Mouse (Mus musculus): ENCODE measurements around the gene Acbd6.

Gene Acbd6

DNA sequence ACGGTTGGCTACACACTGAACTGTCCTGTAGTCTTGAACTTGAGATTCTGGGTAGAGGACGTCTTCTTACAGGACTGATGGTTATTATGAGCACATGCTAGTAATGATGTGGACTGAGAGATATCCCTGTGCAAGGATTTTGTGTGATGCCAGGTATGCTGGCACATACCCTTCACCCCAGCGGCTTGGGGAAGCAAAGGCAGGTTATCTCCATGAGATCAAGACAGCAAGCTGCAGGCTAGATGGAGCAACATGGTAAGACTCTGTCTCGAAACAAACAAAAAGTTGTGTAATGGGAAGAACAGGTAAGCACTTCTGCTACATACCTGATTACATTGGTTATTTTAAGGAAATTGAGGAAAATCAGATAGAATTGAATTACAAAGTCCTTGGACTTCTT lies 2.1 kb downstream of the Acbd6 start:
- no peak for DNase-seq (ENCODE audit: low read depth, low spot score)

DNA sequence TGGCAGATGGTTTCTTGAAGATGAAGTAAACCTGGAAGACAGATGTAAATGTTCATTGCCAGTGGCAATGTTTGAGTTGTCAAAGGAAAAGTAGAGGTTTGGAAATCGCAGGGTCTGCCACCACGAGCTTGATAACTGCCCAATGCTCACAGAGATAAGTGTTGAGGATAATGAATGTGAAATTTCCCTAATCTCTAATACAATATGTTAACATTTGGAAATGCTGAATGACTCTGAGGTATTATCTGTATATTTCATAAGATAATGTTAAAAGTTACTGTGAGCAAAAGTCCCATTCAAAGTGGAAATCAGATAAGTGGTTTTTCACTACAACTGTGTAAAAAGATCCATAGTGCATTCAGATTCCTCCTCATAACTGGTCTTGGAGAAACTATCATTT lies 2.8 kb downstream of the Acbd6 start:
- no peak for DNase-seq (ENCODE audit: low read depth, low spot score)

DNA sequence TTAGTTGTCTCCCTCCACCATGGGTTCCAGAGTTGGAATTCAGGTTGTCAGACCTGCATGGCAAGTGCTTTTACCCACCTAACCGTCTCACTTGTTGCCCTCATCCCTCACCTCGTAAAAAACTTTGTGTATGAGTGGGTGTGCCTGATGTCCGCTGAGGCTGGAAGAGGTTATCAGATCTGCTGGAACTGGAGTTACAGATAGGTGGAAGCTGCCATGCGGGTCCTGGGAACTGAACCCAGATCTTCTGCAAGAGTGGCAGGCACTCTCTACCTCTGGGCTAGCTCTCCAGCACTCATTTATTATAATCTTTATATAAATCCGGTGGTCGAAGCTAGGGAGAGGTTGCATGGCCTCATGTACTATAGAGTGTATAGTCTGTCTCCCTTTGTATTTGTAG lies 4.3 kb downstream of the Acbd6 start:
- no peak for DNase-seq (ENCODE audit: low read depth, low spot score)

DNA sequence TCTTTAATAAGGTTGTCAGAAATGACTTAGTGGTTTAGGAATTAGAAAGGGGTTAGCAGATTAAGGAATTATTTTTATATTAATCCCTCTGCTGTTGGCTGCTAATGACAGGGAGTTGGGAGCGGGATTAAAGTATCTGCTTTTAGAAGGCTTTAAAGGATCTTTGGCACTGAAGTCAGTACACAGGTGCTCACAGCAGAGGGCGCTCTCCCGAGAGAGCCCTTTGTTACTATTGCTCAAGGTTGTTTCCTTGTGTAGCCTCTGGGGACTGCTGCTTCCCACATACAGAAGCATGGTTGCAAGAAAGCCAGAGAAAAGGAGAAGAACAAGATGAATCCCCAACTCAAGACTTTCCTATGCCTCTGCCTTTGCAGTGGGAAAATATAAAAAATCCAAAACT lies 6.8 kb downstream of the Acbd6 start:
- peak; percentile 43 for DNase-seq (ENCODE audit: low read depth, low spot score)

GRCm38 (mm10) chr1:155568133-155568532 lies 10.2 kb downstream of the Acbd6 start:
- no peak for DNase-seq (ENCODE audit: low read depth, low spot score)

GRCm38 (mm10) chr1:155569340-155569739 lies 11.4 kb downstream of the Acbd6 start:
- DNase-seq (ENCODE audit: low read depth, low spot score), result no peak

- peak; percentile 26 for DNase-seq (ENCODE audit: low read depth, low spot score)
These were observed 17.2 kb downstream of the Acbd6 start for GRCm38 (mm10) chr1:155574966-155575673.

DNA sequence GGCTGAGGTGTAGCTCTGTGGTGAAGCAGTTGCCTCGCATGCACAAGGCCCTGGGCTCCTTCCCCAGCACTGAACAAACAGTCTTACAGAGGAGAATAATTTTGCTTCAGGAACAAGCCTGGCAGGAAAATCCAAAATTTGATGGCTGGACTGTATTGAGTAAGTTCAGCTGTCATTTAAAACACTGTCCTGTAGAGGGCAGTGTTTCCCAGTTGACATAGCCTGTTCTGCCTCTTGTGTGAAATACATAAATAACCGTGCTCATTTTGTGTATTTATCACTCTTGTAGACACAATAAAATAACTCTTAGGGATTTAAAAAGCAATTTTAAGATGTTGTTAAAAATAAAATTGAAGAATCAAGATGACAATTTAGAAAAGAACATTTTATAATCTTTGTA lies 18.5 kb downstream of the Acbd6 start:
- DNase-seq (ENCODE audit: low read depth, low spot score), result no peak

DNA sequence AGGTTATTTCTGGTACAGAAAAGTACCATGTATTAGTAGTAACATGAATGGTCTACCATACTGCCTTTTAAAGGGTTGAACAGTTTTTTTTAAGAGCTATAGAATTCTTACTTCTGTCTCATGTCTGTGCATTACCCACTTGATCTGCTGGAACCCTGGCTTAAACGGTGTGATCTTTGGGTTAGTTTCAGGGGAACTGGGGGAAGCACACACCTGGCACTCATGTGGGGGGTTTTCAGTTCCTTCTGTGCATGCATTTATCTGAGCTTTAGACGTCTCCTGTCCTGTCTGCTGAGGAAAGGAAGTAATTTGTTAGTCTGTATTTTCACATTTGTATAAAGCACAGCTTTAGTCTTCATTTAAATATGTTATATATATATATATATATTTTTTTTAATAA lies 19.4 kb downstream of the Acbd6 start:
- no peak for DNase-seq (ENCODE audit: low read depth, low spot score)

DNA sequence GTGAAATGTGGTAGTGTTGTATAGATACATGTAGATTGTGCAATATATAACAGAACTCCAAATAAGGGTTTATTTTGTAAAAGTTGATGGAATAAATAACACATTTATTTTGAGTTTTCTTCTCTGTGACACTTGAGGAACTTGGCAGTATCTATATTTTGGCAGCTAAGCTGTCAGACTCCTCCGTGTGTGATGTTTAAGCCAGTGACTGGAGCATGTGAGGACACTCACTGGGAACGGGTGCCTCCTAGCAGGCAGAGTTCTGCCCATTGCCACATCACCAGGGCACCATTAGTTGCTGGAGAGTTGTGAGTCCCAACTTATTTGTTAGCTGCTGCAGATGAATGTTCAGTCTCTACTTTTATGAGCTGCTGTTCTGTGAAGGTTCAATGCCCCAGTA lies 30.0 kb downstream of the Acbd6 start:
- DNase-seq (ENCODE audit: low read depth, low spot score), result no peak

DNA sequence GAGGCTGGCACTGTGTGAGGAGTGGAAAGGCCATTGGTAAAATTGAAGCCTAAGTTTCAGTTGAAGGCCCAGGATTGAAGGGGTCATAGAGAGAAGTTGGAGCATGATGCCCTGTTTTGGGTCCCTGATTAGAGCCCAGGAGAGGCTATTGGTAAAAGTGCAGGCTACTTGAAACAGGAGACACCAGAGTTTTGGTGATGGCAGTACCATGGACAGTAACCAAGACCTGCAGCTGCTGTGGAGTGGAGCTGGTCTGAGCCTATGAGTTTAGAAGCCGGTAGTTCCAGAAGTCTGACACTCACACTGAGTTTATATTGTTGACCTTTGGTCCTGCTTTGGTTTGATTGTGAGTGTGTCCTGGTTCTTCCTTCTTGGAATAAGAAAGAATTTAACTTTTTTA lies 36.2 kb downstream of the Acbd6 start:
- peak; percentile 9 for DNase-seq (ENCODE audit: low read depth, low spot score)

DNA sequence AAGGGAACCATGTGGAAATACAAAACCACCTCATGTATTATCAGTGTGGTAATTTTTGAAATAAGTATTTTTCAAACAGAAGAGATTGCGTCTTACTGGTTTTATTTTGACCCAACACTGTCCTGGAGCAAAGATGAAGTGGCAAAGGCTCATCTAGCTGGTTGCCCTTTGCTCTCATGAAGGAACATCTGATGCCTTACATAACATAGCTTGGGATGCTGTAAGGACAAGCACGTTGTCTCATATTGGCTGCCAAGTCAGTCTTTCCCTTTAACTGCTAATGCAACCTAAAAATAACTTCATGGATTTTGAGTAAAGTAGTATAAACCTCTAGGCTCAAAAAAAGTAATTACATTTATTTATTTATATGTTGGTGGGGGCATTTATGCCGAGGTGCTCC lies 38.7 kb downstream of the Acbd6 start:
- DNase-seq (ENCODE audit: low read depth, low spot score), result no peak

DNA sequence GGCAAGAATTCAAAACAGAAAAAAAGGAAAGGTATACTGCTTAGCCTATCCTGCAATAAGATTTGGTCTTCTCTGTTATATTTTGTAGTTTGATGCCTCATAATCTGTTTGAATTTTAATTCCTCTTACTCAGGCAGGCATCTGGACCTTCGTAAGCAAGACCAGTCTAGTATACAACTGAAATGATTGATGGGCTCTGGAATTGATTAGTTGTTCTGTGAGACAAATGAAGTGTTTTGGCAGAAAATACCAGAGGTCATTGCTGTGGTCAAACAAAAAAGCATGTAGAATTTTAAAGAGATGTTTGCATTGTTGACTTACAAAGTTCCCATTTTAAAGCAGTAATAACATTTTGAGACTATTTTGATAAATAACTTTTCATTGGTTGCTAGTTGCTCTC lies 46.8 kb downstream of the Acbd6 start:
- DNase-seq (ENCODE audit: low read depth, low spot score), result no peak

GRCm38 (mm10) chr1:155605391-155606155 lies 47.7 kb downstream of the Acbd6 start:
- no peak for DNase-seq (ENCODE audit: low read depth, low spot score)

DNA sequence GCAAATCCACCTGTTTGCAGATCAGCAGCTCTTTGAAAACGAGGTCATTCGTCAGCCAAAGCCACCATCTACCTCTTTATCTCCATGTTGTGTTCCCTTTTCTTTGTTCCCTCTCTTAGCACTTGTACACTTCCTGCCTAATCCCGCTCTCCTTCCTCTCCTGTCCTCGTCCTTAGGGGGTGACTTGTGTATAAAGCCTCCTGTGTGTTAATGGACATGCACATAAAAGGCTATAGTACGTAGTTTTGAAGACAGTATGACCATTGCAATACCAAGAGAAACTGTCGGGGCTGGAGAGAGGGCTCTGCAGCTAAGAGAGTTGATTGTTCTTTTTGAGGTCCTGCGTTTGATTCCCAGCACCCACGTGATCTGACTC lies 48.2 kb downstream of the Acbd6 start:
- no peak for DNase-seq (ENCODE audit: low read depth, low spot score)

GRCm38 (mm10) chr1:155608524-155608923 lies 50.6 kb downstream of the Acbd6 start:
- DNase-seq (ENCODE audit: low read depth, low spot score), result no peak

DNA sequence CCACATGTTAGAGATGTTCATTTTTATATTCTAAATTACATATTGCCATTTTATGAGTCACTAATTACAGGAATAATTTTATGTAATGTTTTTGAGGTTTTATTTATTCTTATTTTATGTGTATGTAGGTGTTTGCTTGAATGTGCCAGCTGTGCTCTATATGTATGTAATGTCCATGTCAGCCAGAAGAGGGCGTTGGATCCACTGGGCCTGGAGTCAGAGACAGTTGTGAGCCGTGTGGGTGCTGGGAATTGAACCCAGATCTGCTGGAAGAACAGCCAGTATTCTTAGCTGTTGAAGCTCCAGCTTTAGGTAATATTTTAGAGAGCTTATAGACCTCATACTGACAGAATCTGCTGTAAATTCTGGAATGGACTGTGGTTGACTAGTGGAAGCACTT lies 56.5 kb downstream of the Acbd6 start:
- peak; percentile 9 for DNase-seq (ENCODE audit: low read depth, low spot score)

- DNase-seq (ENCODE audit: low read depth, low spot score), result no peak
These were observed 63.2 kb downstream of the Acbd6 start for GRCm38 (mm10) chr1:155621075-155621474.

GRCm38 (mm10) chr1:155623192-155623591 lies 65.3 kb downstream of the Acbd6 start:
- no peak for DNase-seq (ENCODE audit: low read depth, low spot score)

- DNase-seq (ENCODE audit: low read depth, low spot score), result no peak
These were observed 69.8 kb downstream of the Acbd6 start for GRCm38 (mm10) chr1:155627746-155628145.

DNA sequence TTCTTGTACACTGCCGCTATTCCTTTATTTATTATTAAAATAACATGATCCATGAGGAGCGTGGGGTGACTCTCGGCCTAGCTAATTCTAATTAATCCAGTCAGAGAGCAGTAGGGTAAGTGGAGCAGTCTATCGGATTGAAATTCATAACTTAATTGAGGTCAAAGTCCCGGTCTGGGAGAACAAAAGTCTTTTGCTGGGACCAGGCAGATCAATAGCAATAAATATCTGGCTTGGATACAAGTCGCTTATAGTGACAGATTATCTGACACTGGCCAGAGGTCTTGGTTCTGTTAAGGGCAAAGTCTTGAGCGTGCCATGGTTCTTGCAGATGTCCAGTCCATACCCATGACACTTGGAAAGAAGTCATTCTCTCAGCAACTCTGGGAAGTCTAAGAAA lies 78.7 kb downstream of the Acbd6 start:
- DNase-seq (ENCODE audit: low read depth, low spot score), result no peak

DNA sequence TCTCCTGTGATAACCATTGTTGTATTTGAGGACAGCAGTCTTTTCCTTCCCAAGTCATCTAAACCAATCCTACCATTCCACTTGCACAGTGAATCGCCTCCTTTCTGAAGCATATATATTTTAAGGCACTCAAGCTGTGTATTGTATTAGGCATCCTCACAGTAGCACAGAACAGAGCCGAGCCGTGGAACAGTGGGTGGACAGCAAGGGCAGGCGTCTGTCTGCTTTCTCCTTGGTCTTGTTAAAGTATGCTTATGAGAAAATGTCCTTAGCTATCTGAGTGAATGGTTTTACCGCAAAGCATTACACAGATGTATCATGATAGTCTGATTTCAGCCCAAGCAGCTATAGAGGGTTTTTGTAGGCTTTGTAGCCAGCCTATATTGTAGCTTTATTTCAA lies 87.9 kb downstream of the Acbd6 start:
- DNase-seq (ENCODE audit: low read depth, low spot score), result no peak

All from WW6 (cell line).